Mouse (Mus musculus): ENCODE data around the gene Ccdc186. TPM values are rescaled to one million over a fixed set of nuclear protein-coding genes. Genes with fewer than 3 reads are reported as not detected.

Gene Ccdc186
- polyA plus RNA-seq (2014; fragmentation: Nextera tagmentation; extraction: Ambion mirVana): 25.4 and 27.1 TPM in 2 replicates

GRCm38 (mm10) chr19:56821798-56822447 is at the start of gene Ccdc186:
Ccdc186 (minus strand) TSS chr19:56822190.
- H3K4me1 ChIP-seq (ENCODE audit: control insufficient read depth, insufficient read depth, low read length): peaks cover 32% of the 10 kb centered on the region
- peak within 1 kb of the TSS; percentile 54 for H3K4me2 ChIP-seq (replicated peaks; ENCODE audit: low read depth, low read length)
- no peaks in the 10 kb centered on the region for H3K27me3 ChIP-seq (ENCODE audit: control insufficient read depth, insufficient read depth, low read length)
- H3K4me3 ChIP-seq (ENCODE audit: low read depth, low read length): peak within 1 kb of the TSS; percentile 98
- peak; percentile 96 for ATAC-seq (ENCODE audit: insufficient number of reproducible peaks, insufficient read depth, low FRiP score, low read depth)
- no peaks in the 10 kb centered on the region for H3K36me3 ChIP-seq (ENCODE audit: control insufficient read depth, insufficient read depth, low read length)
- peak within 1 kb of the TSS; percentile 88 for H3K9ac ChIP-seq (replicated peaks; ENCODE audit: low read depth, low read length)
- no peaks in the 10 kb centered on the region for H3K9me3 ChIP-seq (ENCODE audit: control insufficient read depth, low read depth, low read length)
- H3K27ac ChIP-seq (ENCODE audit: low read length): peak within 1 kb of the TSS; percentile 75
- under 1% methylated on average over 79 of the region's 79 CpGs for WGBS

DNA sequence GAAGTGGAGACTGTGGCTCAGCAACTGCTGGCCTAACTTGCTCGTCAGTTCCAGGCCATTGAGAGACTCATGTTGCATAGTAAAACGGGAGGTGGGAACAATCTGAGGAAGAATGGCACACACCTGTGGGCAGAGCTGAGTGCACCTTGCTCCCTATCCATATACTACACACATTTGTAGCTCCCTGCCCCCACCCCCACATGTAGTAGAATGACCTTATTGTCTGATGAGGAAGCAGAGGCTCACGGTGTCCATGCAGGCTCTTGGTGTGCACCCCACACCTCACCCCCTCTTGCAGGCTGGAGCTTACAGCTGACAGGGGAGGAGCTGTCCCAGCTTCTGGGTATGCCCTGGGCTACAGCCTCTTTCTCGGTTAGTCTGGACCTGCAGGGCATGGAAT is 45.7 kb upstream of the Ccdc186 start:
- H3K4me3 ChIP-seq (ENCODE audit: low read depth, low read length): no peak overlapping the region
- H3K27me3 ChIP-seq (ENCODE audit: control insufficient read depth, insufficient read depth, low read length): 0 out of 2 replicates have a peak, but pooled peaks cover 5% of the 10 kb centered on the region
- H3K9ac ChIP-seq (replicated peaks; ENCODE audit: low read depth, low read length): no peak overlapping the region
- no peak for ATAC-seq (ENCODE audit: insufficient number of reproducible peaks, insufficient read depth, low FRiP score, low read depth)
- H3K9me3 ChIP-seq (ENCODE audit: control insufficient read depth, low read depth, low read length): no peaks in the 10 kb centered on the region
- H3K27ac ChIP-seq (ENCODE audit: low read length): no peak overlapping the region
- 66% methylated on average over 4 of the region's 4 CpGs for WGBS
- H3K4me1 ChIP-seq (ENCODE audit: control insufficient read depth, insufficient read depth, low read length): no peaks in the 10 kb centered on the region
- no peak overlapping the region for H3K4me2 ChIP-seq (replicated peaks; ENCODE audit: low read depth, low read length)
- H3K36me3 ChIP-seq (ENCODE audit: control insufficient read depth, insufficient read depth, low read length): no peaks in the 10 kb centered on the region

- no peaks in the 10 kb centered on the region for H3K27me3 ChIP-seq (ENCODE audit: control insufficient read depth, insufficient read depth, low read length)
- H3K27ac ChIP-seq (ENCODE audit: low read length): no peak overlapping the region
- WGBS: 39% methylated on average over 5 of the region's 5 CpGs
- H3K9me3 ChIP-seq (ENCODE audit: control insufficient read depth, low read depth, low read length): no peaks in the 10 kb centered on the region
- H3K4me3 ChIP-seq (ENCODE audit: low read depth, low read length): no peak overlapping the region
- H3K4me1 ChIP-seq (ENCODE audit: control insufficient read depth, insufficient read depth, low read length): no peaks in the 10 kb centered on the region
- no peak for ATAC-seq (ENCODE audit: insufficient number of reproducible peaks, insufficient read depth, low FRiP score, low read depth)
- H3K4me2 ChIP-seq (replicated peaks; ENCODE audit: low read depth, low read length): no peak overlapping the region
- no peak overlapping the region for H3K9ac ChIP-seq (replicated peaks; ENCODE audit: low read depth, low read length)
- no peaks in the 10 kb centered on the region for H3K36me3 ChIP-seq (ENCODE audit: control insufficient read depth, insufficient read depth, low read length)
Measured at GRCm38 (mm10) chr19:56856455-56856854, 34.5 kb upstream of the Ccdc186 start.

DNA sequence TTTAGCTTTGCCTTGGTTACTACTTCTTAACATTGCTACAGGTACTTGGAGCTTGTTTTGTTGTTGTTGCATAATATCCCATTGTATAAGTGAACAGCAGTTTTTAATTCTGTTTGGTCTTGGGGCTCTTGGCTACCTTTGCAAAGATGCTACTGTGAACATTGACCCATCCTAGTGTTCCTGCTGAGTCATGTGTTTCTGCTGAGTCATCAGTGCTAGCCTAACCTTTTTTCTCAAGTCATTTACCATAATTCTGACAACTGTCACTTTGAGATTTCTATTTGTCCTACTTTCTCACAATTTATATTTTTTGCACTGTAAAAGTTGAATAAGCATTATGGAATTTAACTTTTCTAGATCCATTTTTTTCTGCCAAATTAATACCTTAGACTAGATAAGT is 30.6 kb upstream of the Ccdc186 start:
- Histone ChIP-seq H3K27ac (ENCODE audit: low read length) (no peak overlapping the region), H3K36me3 (ENCODE audit: control insufficient read depth, insufficient read depth, low read length) (no peaks in the 10 kb centered on the region), H3K27me3 (ENCODE audit: control insufficient read depth, insufficient read depth, low read length) (no peaks in the 10 kb centered on the region), H3K4me2 (replicated peaks; ENCODE audit: low read depth, low read length) (no peak overlapping the region), H3K9ac (replicated peaks; ENCODE audit: low read depth, low read length) (no peak overlapping the region), H3K9me3 (ENCODE audit: control insufficient read depth, low read depth, low read length) (no peaks in the 10 kb centered on the region), H3K4me3 (ENCODE audit: low read depth, low read length) (no peak overlapping the region), H3K4me1 (ENCODE audit: control insufficient read depth, insufficient read depth, low read length) (no peaks in the 10 kb centered on the region)
- no peak for ATAC-seq (ENCODE audit: insufficient number of reproducible peaks, insufficient read depth, low FRiP score, low read depth)

DNA sequence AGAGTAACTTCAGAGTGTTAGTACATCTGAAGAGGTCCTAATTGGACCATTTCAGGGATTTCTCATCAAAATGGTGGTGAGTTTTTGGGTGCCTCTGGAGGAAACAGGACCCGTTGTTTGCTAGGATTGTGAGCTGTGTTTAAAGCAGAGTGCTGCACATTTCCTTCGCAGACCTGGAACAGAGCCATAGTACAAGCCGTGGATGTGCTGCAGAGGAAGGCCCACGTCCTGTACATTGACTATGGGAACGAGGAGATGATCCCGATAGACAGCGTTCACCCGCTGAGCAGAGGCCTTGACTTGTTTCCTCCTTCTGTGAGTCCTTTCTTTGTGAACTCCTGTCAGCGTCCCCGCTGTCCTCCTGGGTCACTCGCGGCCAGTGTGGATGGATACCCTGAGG is 21.0 kb upstream of the Ccdc186 start:
- Histone ChIP-seq H3K4me2 (replicated peaks; ENCODE audit: low read depth, low read length) (no peak overlapping the region), H3K27ac (ENCODE audit: low read length) (no peak overlapping the region), H3K9me3 (ENCODE audit: control insufficient read depth, low read depth, low read length) (peaks cover 7% of the 10 kb centered on the region; the same call in 1 of the 2 replicates), H3K9ac (replicated peaks; ENCODE audit: low read depth, low read length) (no peak overlapping the region), H3K36me3 (ENCODE audit: control insufficient read depth, insufficient read depth, low read length) (no peaks in the 10 kb centered on the region), H3K4me1 (ENCODE audit: control insufficient read depth, insufficient read depth, low read length) (no peaks in the 10 kb centered on the region), H3K27me3 (ENCODE audit: control insufficient read depth, insufficient read depth, low read length) (no peaks in the 10 kb centered on the region), H3K4me3 (ENCODE audit: low read depth, low read length) (no peak overlapping the region)
- 75% methylated on average over 12 of the region's 12 CpGs for WGBS
- ATAC-seq (ENCODE audit: insufficient number of reproducible peaks, insufficient read depth, low FRiP score, low read depth): no peak

GRCm38 (mm10) chr19:56838942-56839706 is 17.1 kb upstream of the Ccdc186 start:
- no peak for ATAC-seq (ENCODE audit: insufficient number of reproducible peaks, insufficient read depth, low FRiP score, low read depth)
- no peak overlapping the region for H3K9ac ChIP-seq (replicated peaks; ENCODE audit: low read depth, low read length)
- WGBS: 67% methylated on average over 17 of the region's 17 CpGs

GRCm38 (mm10) chr19:56835340-56835739 is 13.3 kb upstream of the Ccdc186 start:
- WGBS: 52% methylated on average over 9 of the region's 9 CpGs

More at GRCm38 (mm10) chr19:56838942-56839706, 17.1 kb upstream of the Ccdc186 start:
- H3K4me2 ChIP-seq (replicated peaks; ENCODE audit: low read depth, low read length): no peak overlapping the region
- H3K27me3 ChIP-seq (ENCODE audit: control insufficient read depth, insufficient read depth, low read length): no peaks in the 10 kb centered on the region
- no peak overlapping the region for H3K4me3 ChIP-seq (ENCODE audit: low read depth, low read length)
- H3K36me3 ChIP-seq (ENCODE audit: control insufficient read depth, insufficient read depth, low read length): no peaks in the 10 kb centered on the region
- H3K27ac ChIP-seq (ENCODE audit: low read length): no peak overlapping the region
- H3K4me1 ChIP-seq (ENCODE audit: control insufficient read depth, insufficient read depth, low read length): no peaks in the 10 kb centered on the region
- no peaks in the 10 kb centered on the region for H3K9me3 ChIP-seq (ENCODE audit: control insufficient read depth, low read depth, low read length)

GRCm38 (mm10) chr19:56830163-56830562 is 8.2 kb upstream of the Ccdc186 start:
- Histone ChIP-seq H3K9me3 (ENCODE audit: control insufficient read depth, low read depth, low read length) (no peaks in the 10 kb centered on the region), H3K27ac (ENCODE audit: low read length) (no peak overlapping the region), H3K36me3 (ENCODE audit: control insufficient read depth, insufficient read depth, low read length) (no peaks in the 10 kb centered on the region), H3K9ac (replicated peaks; ENCODE audit: low read depth, low read length) (no peak overlapping the region), H3K4me2 (replicated peaks; ENCODE audit: low read depth, low read length) (no peak overlapping the region), H3K4me1 (ENCODE audit: control insufficient read depth, insufficient read depth, low read length) (0 out of 2 replicates have a peak, but pooled peaks cover 7% of the 10 kb centered on the region), H3K27me3 (ENCODE audit: control insufficient read depth, insufficient read depth, low read length) (no peaks in the 10 kb centered on the region), H3K4me3 (ENCODE audit: low read depth, low read length) (no peak overlapping the region)
- ATAC-seq (ENCODE audit: insufficient number of reproducible peaks, insufficient read depth, low FRiP score, low read depth): no peak
- 72% methylated on average over 4 of the region's 4 CpGs for WGBS

More at GRCm38 (mm10) chr19:56835340-56835739, 13.3 kb upstream of the Ccdc186 start:
- Histone ChIP-seq H3K9me3 (ENCODE audit: control insufficient read depth, low read depth, low read length) (no peaks in the 10 kb centered on the region), H3K27ac (ENCODE audit: low read length) (no peak overlapping the region), H3K9ac (replicated peaks; ENCODE audit: low read depth, low read length) (no peak overlapping the region), H3K4me1 (ENCODE audit: control insufficient read depth, insufficient read depth, low read length) (0 out of 2 replicates have a peak, but pooled peaks cover 3% of the 10 kb centered on the region), H3K4me3 (ENCODE audit: low read depth, low read length) (no peak overlapping the region), H3K27me3 (ENCODE audit: control insufficient read depth, insufficient read depth, low read length) (no peaks in the 10 kb centered on the region), H3K4me2 (replicated peaks; ENCODE audit: low read depth, low read length) (no peak overlapping the region), H3K36me3 (ENCODE audit: control insufficient read depth, insufficient read depth, low read length) (no peaks in the 10 kb centered on the region)
- no peak for ATAC-seq (ENCODE audit: insufficient number of reproducible peaks, insufficient read depth, low FRiP score, low read depth)
